1 mouse cellular context compared by ENCODE assay signal in genomic region chr9:44126746-44127145, GRCm38 (mm10).
TF ChIP-seq lines count a peak whose summit lies in the region.

No protein-coding gene starts in this region.

TF ChIP-seq in ES-E14, 5 proteins besides CTCF, POLR2A, EP300 and RAD21 (continued from another document):
- TF ChIP-seq MAFK (IDR thresholded peaks at IDR 0.05; ENCODE audit: insufficient read depth, low read depth, low read length): no peak
